Mouse (Mus musculus) heart, adult 8-10 months (tissue): ENCODE measurements around the gene Chek2. TPM values are rescaled to one million over a fixed set of nuclear protein-coding genes. Genes with fewer than 3 reads are reported as not detected.

Source experiments
- DNase-seq: peaks from one replicate; pipeline ENCODE4 v3.0.0; 2022; ENCODE audit warnings: low spot score
- total RNA-seq, 4 experiments: library from RNA; stranded (reverse); gene quantifications; 2 replicates each; pipeline ENCODE4 v1.2.4; 2022

The Chek2 gene
- total RNA-seq, 4 experiments from 2014 or later, result 2.0 to 3.2 (median 2.4) TPM

DNA sequence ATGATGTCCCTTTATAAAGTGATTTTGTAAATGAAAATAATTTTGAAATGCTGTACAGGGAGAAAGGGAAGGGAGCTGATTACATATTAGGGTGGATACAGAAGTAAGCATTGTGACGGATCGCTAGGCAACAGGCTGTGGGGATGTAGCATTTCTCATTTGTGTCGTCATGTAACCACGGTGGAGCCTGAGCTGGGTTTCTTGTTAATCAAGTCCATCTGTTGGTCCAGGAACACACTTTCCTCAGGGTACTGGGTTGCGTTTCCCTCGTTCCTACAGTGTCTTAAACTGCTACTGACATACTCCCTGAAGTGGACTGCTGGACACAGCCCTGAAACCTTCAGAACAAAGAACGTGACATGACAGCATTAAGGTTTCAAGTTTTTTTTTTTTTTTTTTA, 58.4 kb downstream of the Chek2 start:
- DNase-seq, result no peak

DNA sequence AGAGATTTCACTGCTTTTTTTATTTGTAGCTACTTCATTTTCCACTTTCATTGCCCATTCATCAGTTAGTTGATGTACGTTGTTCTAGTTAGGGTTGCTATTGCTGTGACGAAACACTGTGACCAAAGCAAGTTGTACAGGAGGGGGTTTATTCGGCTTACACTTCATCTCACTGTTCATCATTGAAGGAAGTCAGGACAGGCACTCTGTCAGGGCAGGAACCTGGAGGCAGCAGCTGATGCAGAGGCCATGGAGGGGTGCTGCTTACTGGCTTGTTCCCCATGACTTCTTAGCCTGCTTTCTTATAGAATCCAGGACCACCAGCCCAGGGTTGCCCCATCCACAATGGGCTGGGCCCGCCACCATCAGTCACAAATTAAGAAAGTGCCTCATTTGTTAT, 59.0 kb downstream of the Chek2 start:
- no peak for DNase-seq

DNA sequence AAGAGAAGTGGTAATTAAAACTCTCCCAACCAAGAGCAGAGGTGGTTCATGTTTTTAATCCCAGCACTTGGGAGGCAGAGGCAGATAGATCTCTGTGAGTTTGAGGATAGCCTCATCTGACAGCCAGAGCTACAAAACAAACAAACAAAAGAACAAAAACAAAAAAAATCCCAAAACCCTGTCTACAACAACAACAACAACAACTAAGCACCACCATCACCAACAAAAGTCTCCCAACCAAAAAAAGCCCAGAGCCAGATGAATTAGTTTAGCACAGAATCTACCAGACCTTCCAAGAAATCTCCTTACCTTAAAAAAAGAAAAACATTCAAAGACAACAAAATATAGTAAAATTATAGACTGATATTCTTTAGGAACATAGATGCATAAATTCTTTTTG, 60.6 kb downstream of the Chek2 start:
- DNase-seq, result no peak

DNA sequence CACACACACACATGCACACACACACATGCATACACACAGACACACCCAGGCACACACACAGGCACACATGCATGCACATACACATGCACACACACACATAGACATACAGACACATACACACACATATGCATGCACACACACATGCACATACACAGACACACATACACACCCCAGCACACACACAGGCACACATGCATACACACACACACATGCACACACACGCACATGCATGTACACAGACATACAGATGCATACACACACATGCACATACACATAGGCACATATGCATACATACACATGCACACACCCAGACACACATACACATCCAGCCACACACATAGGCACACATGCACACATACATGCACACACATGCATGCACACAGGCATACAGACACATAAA, 66.9 kb downstream of the Chek2 start:
- DNase-seq, result no peak

DNA sequence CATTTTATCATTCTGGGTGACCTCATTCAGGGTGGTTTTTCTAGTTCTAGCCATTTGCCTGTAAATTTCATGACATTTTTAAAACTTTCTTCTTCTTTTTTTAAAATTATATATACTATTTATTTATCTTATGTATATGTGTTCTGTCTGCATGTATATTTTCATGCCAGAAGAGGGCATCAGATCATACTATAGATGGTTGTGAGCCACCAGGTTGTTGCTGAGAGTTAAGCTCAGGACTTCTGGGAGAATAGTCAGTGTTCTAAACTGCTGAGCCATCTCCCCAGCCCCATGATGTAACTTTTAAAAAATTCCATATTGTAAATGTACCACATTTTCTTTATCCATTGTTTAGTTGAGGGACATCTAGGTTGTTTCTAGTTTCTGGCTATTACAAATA, 69.1 kb downstream of the Chek2 start:
- no peak for DNase-seq

DNA sequence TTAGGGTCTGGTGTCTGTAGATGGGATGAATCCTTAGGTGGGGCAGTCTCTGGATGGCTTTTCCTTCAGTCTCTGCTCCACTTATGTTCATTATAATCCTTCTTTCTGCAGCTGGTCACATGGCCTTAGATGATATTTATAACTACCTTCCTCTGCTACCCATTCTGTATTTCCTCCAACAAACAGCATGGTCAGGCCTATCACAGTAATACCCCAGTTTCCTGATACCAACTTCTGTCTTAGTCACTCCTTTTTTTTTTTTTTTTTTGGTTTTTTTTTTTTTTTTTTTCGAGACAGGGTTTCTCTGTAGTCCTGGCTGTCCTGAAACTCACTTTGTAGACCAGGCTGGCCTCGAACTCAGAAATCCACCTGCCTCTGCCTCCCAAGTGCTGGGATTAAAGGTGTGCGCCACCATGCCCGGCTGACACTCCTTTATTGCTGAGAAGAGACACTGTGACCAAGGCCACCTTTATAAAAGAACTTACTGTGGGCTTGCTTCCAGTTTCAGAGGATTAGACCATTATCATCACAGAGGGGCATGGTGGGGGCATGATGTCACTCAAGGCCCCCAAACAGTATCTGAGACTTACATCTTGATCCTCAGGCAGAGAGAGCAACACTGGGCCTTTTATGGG, 70.3 kb downstream of the Chek2 start:
- DNase-seq, result no peak

DNA sequence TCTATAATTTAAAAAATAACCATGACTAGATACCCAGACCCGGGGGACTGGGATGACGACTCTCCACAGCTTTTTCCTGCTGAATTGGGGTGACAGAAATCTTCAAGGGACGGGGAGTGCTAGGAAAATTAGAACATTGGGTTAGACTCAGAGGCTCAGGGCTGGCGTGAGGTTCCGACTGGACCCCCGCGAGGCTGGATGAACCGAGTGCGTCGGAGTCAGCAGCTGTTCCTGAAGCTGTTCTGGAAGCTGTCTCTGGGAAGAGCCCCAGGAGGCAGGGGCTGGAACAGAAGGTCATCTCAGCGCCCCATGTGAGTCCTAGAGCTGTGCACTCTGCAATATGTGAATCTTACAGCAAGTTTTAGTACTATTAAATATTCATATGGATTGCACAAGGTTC, 75.1 kb downstream of the Chek2 start:
- no peak for DNase-seq

DNA sequence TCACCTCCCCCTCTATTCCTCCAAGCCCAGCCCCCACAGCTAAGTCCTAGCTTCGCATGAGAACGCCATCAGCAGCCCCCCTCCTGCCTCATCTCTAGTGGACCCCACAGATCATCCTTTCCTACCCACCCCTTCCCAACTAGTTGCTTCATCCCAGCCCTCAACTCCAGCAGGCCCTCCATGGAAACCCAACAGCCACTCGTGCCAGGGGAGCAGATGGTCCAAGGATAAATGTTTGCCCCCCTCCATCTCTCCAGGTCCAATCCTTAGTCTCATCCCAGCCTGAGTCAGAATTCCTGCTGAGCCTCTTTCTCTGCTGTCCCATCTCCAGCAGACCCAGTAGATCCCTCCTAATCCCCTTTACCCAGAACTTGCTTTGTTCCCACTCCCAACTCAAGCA, 76.5 kb downstream of the Chek2 start:
- no peak for DNase-seq

DNA sequence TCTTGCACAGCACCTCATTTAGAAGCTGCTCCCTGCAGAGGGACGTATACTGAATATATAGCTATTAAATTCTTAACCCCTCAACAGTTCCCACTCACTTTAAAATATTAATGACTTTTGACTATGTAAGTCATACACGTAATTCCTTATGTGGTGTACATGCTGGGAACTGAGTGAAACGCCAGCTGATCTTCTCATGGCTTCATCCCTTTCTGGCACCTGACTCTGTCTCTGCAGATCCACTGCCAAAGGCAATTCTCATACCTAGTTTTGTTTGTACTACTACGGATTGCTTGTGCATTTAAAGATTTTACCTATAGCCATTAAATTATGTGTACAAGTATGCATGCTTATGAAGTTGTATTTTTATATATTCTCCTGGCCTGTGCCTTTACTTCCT, 79.8 kb downstream of the Chek2 start:
- no peak for DNase-seq

DNA sequence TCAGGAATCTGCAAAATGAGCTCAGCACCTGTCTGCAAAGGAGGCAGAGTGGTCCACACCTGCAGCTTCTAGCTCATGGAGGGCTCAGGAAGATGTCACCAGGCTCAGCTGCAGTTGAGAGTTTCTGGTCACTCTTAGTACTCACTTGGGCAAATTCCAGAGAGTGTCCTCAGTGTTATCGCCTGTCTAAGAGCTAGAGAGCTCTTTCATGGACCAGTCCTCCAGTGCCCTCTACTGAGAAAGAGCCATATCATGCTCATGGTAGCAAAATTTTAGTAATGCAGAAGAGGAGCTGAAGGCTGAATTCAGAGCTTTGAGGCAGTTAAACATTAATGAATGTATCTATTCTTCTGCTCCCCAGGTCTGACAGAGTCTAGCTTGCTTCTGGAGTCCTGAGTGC, 83.6 kb downstream of the Chek2 start:
- DNase-seq, result peak; percentile 56

Other genes with a start within 250 kb of the Chek2 start
- 10 to 100 TPM; 12.7 to 13.9 (median 13.6) TPM for gene Noc4l, start 186.6 kb upstream of the Chek2 start, total RNA-seq
- gene Ddx51, start 186.5 kb upstream of the Chek2 start, total RNA-seq, result 10 to 100 TPM in 3 of 4 experiments, 1 to 10 TPM in 1; 9.1 to 11.4 (median 10.9) TPM
- 10 to 100 TPM; 33.2 to 37.3 (median 34.8) TPM for gene Ep400, start 69.3 kb upstream of the Chek2 start, total RNA-seq
- gene Pus1, start 59.3 kb upstream of the Chek2 start, total RNA-seq, result 10 to 100 TPM; 16.0 to 24.6 (median 21.3) TPM
- gene Ulk1, start 29.9 kb upstream of the Chek2 start, total RNA-seq, result 10 to 100 TPM; 63.1 to 99.8 (median 73.6) TPM
- gene Hscb, start 202 bp upstream of the Chek2 start, total RNA-seq, result 10 to 100 TPM; 17.6 to 21.4 (median 20.4) TPM
- 10 to 100 TPM; 11.0 to 17.2 (median 12.3) TPM for gene Ttc28, start 39.8 kb downstream of the Chek2 start, total RNA-seq